In the genomic region with DNA sequence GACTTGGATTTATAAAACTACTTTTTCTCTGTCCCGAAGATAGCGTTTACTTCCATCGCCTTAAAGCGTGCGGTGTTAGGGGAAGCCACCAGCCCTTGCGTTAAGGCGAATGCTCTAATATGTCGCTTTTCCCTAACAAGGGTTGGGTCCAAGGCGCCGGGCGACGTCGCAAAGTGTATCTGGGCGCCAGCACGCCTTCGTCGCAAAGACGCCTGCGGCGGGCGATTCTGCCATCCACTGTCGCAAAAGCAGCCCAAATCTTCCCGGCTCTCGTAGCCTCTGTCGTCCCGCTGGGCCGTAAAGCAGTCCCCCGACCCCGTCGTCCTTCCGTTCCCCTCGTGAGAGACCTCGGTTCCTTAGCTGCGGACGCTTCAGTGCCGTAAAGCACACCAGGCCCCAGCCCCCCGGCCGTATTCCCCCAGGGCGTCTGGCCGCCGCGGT, we compare ENCODE assay signal across 8 mouse cellular contexts. TPM values are rescaled to one million over a fixed set of nuclear protein-coding genes. Genes with fewer than 3 reads are reported as not detected.
DNase-seq lines count a peak whose midpoint lies in the region; ATAC-seq and TF ChIP-seq lines count a peak whose summit lies in the region.

No protein-coding gene starts in this region.

- peaks cover 33% of the 10 kb centered on the region for H3K36me3 ChIP-seq in E14TG2a.4 (ENCODE audit: insufficient read depth, low read length)
- H3K36me3 ChIP-seq in forebrain, embryonic 11.5 days (ENCODE audit: control insufficient read depth, insufficient read depth, low read length) = peaks cover 8% of the 10 kb centered on the region; the same call in 1 of the 2 replicates
- H3K36me3 ChIP-seq in heart, embryonic 15.5 days = peaks cover 27% of the 10 kb centered on the region
- peaks cover 23% of the 10 kb centered on the region for H3K36me3 ChIP-seq in liver, embryonic 14.5 days (replicated peaks; ENCODE audit: control insufficient read depth, insufficient read depth, low read depth)
- peaks cover 22% of the 10 kb centered on the region for H3K36me3 ChIP-seq in stomach, embryonic 15.5 days

- peak overlapping the region; percentile 89 for H3K9ac ChIP-seq in forebrain, embryonic 11.5 days (ENCODE audit: low read length)
- H3K9ac ChIP-seq in heart, embryonic 15.5 days = peak overlapping the region; percentile 93
- peak overlapping the region; percentile 91 for H3K9ac ChIP-seq in liver, embryonic 14.5 days (replicated peaks)
- peak overlapping the region; percentile 83 for H3K9ac ChIP-seq in stomach, embryonic 15.5 days

- TF ChIP-seq EP300 in liver, embryonic 14.5 days (IDR thresholded peaks at IDR 0.05; ENCODE audit: low read depth) = no peak

- WGBS in forebrain, embryonic 11.5 days = under 1% methylated on average over 42 of the region's 42 CpGs
- WGBS in heart, embryonic 15.5 days = under 1% methylated on average over 42 of the region's 42 CpGs
- under 1% methylated on average over 42 of the region's 42 CpGs for whole genome bisulfite sequencing in liver, embryonic 14.5 days (ENCODE audit: insufficient replicate concordance)
- whole genome bisulfite sequencing in stomach, embryonic 15.5 days = under 1% methylated on average over 42 of the region's 42 CpGs

- no peak for TF ChIP-seq CTCF in E14TG2a.4 (conservative IDR thresholded peaks at IDR 0.05; ENCODE audit: low read length)
- no peak for TF ChIP-seq CTCF in liver, embryonic 14.5 days (IDR thresholded peaks at IDR 0.05; ENCODE audit: low read depth)

- H3K4me3 ChIP-seq in E14TG2a.4 (replicated peaks; ENCODE audit: low read length) = peak overlapping the region; percentile 93
- peak overlapping the region; percentile 96 for H3K4me3 ChIP-seq in forebrain, embryonic 11.5 days (ENCODE audit: low read depth, low read length)
- H3K4me3 ChIP-seq in heart, embryonic 15.5 days = peak overlapping the region; percentile 95
- peak overlapping the region; percentile 84 to 98 for H3K4me3 ChIP-seq in liver, embryonic 14.5 days (ENCODE audit: insufficient read depth in 1 of 2, low read depth in 2 of 2, low read length in 2 of 2)
- H3K4me3 ChIP-seq in stomach, embryonic 15.5 days (replicated peaks) = peak overlapping the region; percentile 84

- ATAC-seq in forebrain, embryonic 11.5 days (replicated peaks; ENCODE audit: low FRiP score) = peak; percentile 80
- peak; percentile 81 for ATAC-seq in heart, embryonic 15.5 days (replicated peaks; ENCODE audit: insufficient number of reproducible peaks, insufficient read depth, low FRiP score, low read depth)
- ATAC-seq in liver, embryonic 14.5 days (ENCODE audit: insufficient read depth) = peak; percentile 72
- peak; percentile 71 for ATAC-seq in stomach, embryonic 15.5 days (ENCODE audit: insufficient read depth, low FRiP score, low read depth)

- H3K4me1 ChIP-seq in E14TG2a.4 (replicated peaks; ENCODE audit: low read depth, low read length) = peaks cover 59% of the 10 kb centered on the region
- peaks cover 3% of the 10 kb centered on the region; the same call in 1 of the 2 replicates for H3K4me1 ChIP-seq in forebrain, embryonic 11.5 days (replicated peaks; ENCODE audit: control insufficient read depth, insufficient read depth, low read length)
- peaks cover 30% of the 10 kb centered on the region for H3K4me1 ChIP-seq in heart, embryonic 15.5 days (replicated peaks)
- peaks cover 7 to 13% of the 10 kb centered on the region in 2 experiments for H3K4me1 ChIP-seq in liver, embryonic 14.5 days (replicated peaks; ENCODE audit: control insufficient read depth in 2 of 2, insufficient read depth in 2 of 2, low read length in 1 of 2)
- H3K4me1 ChIP-seq in stomach, embryonic 15.5 days = peaks cover 25% of the 10 kb centered on the region

- peak overlapping the region; percentile 96 for H3K27ac ChIP-seq in forebrain, embryonic 11.5 days (ENCODE audit: low read depth, low read length)
- H3K27ac ChIP-seq in heart, embryonic 15.5 days = peak overlapping the region; percentile 99
- peak overlapping the region; percentile 82 for H3K27ac ChIP-seq in liver, embryonic 14.5 days
- H3K27ac ChIP-seq in stomach, embryonic 15.5 days = peak overlapping the region; percentile 97

- peak overlapping the region; percentile 93 for H3K4me2 ChIP-seq in forebrain, embryonic 11.5 days (ENCODE audit: low read depth, low read length, severe bottlenecking)
- peak overlapping the region; percentile 87 for H3K4me2 ChIP-seq in heart, embryonic 15.5 days
- peak overlapping the region; percentile 80 for H3K4me2 ChIP-seq in liver, embryonic 14.5 days (ENCODE audit: low read depth)
- H3K4me2 ChIP-seq in stomach, embryonic 15.5 days = peak overlapping the region; percentile 95

- peak; percentile 95 for DNase-seq in c-Kit-positive CD71-positive TER-119-negative erythroid progenitor cells, embryonic 14.5 days (ENCODE audit: low read depth)
- peak; percentile 97 for DNase-seq in forebrain, embryonic 11.5 days (ENCODE audit: low spot score)
- DNase-seq in kidney, postnatal 25 days = peak; percentile 94 to 99
- peak; percentile 87 to 95 (median 92) for DNase-seq in liver, embryonic 14.5 days (ENCODE audit: low read depth in 3 of 3, low spot score in 3 of 3)
- DNase-seq in neural tube, embryonic 10.5 days (ENCODE audit: extremely low spot score, low spot score) = peak; percentile 93

- peaks cover 8% of the 10 kb centered on the region; the same call in 1 of the 2 replicates for H3K27me3 ChIP-seq in E14TG2a.4 (ENCODE audit: insufficient read depth, low read length)
- H3K27me3 ChIP-seq in forebrain, embryonic 11.5 days (ENCODE audit: control insufficient read depth, insufficient read depth, low read length) = no peaks in the 10 kb centered on the region
- no peaks in the 10 kb centered on the region for H3K27me3 ChIP-seq in heart, embryonic 15.5 days
- H3K27me3 ChIP-seq in liver, embryonic 14.5 days (ENCODE audit: control insufficient read depth, insufficient read depth, low read length) = no peaks in the 10 kb centered on the region; the same call in 1 of the 2 replicates
- H3K27me3 ChIP-seq in stomach, embryonic 15.5 days (replicated peaks) = no peaks in the 10 kb centered on the region

- H3K9me3 ChIP-seq in E14TG2a.4 (ENCODE audit: low read length) = no peaks in the 10 kb centered on the region
- no peaks in the 10 kb centered on the region for H3K9me3 ChIP-seq in forebrain, embryonic 11.5 days (ENCODE audit: control insufficient read depth, low read length)
- H3K9me3 ChIP-seq in heart, embryonic 15.5 days (replicated peaks) = no peaks in the 10 kb centered on the region
- no peaks in the 10 kb centered on the region for H3K9me3 ChIP-seq in liver, embryonic 14.5 days (ENCODE audit: control insufficient read depth, low read length)
- H3K9me3 ChIP-seq in stomach, embryonic 15.5 days = no peaks in the 10 kb centered on the region

RNA-seq across cellular contexts. Expression of gene Neurl4, which starts 0.6 kb away (rescaled TPM):
- 16.4 and 23.0 TPM in 2 replicates for polyA plus RNA-seq in forebrain, embryonic 11.5 days (2014; fragmentation: Nextera tagmentation; extraction: Ambion mirVana)
- 5.2 and 7.0 TPM in 2 replicates for polyA plus RNA-seq in heart, embryonic 15.5 days (2015; fragmentation: Nextera tagmentation; extraction: Ambion mirVana)
- 13.1 and 20.5 TPM in 2 replicates for polyA plus RNA-seq in liver, embryonic 14.5 days (2012; rRNA removed)
- polyA plus RNA-seq in liver, embryonic 14.5 days (2014; fragmentation: Nextera tagmentation; extraction: Ambion mirVana) = 2.5 and 3.4 TPM in 2 replicates
- 7.2 and 8.0 TPM in 2 replicates for polyA plus RNA-seq in stomach, embryonic 15.5 days (2015; fragmentation: Nextera tagmentation; extraction: Ambion mirVana)

RNA-seq across cellular contexts. Expression of gene 2810408A11Rik, which starts 0.6 kb away (rescaled TPM):
- polyA plus RNA-seq in forebrain, embryonic 11.5 days (2014; fragmentation: Nextera tagmentation; extraction: Ambion mirVana) = 17.2 and 17.6 TPM in 2 replicates
- polyA plus RNA-seq in heart, embryonic 15.5 days (2015; fragmentation: Nextera tagmentation; extraction: Ambion mirVana) = 3.7 and 5.8 TPM in 2 replicates
- polyA plus RNA-seq in liver, embryonic 14.5 days (2012; rRNA removed) = 0.40 and 0.48 TPM in 2 replicates
- 0.93 and 1.7 TPM in 2 replicates for polyA plus RNA-seq in liver, embryonic 14.5 days (2014; fragmentation: Nextera tagmentation; extraction: Ambion mirVana)
- 7.5 and 10.4 TPM in 2 replicates for polyA plus RNA-seq in stomach, embryonic 15.5 days (2015; fragmentation: Nextera tagmentation; extraction: Ambion mirVana)

RNA-seq across cellular contexts. Expression of gene Acap1, which starts 6.1 kb away (rescaled TPM):
- polyA plus RNA-seq in forebrain, embryonic 11.5 days (2014; fragmentation: Nextera tagmentation; extraction: Ambion mirVana) = 0.52 and 0.75 TPM in 2 replicates
- 4.5 and 14.8 TPM in 2 replicates for polyA plus RNA-seq in heart, embryonic 15.5 days (2015; fragmentation: Nextera tagmentation; extraction: Ambion mirVana)
- polyA plus RNA-seq in liver, embryonic 14.5 days (2012; rRNA removed) = 2.7 and 2.8 TPM in 2 replicates
- 2.9 and 3.3 TPM in 2 replicates for polyA plus RNA-seq in liver, embryonic 14.5 days (2014; fragmentation: Nextera tagmentation; extraction: Ambion mirVana)
- polyA plus RNA-seq in stomach, embryonic 15.5 days (2015; fragmentation: Nextera tagmentation; extraction: Ambion mirVana) = 5.0 and 6.1 TPM in 2 replicates

RNA-seq across cellular contexts. Expression of gene Gps2, which starts 12.3 kb away (rescaled TPM):
- 99.2 and 106 TPM in 2 replicates for polyA plus RNA-seq in forebrain, embryonic 11.5 days (2014; fragmentation: Nextera tagmentation; extraction: Ambion mirVana)
- polyA plus RNA-seq in heart, embryonic 15.5 days (2015; fragmentation: Nextera tagmentation; extraction: Ambion mirVana) = 44.8 and 54.9 TPM in 2 replicates
- polyA plus RNA-seq in liver, embryonic 14.5 days (2012; rRNA removed) = 79.5 and 93.1 TPM in 2 replicates
- 82.7 and 91.2 TPM in 2 replicates for polyA plus RNA-seq in liver, embryonic 14.5 days (2014; fragmentation: Nextera tagmentation; extraction: Ambion mirVana)
- polyA plus RNA-seq in stomach, embryonic 15.5 days (2015; fragmentation: Nextera tagmentation; extraction: Ambion mirVana) = 66.2 and 69.1 TPM in 2 replicates

RNA-seq across cellular contexts. Expression of gene Kctd11, which starts 20.2 kb away (rescaled TPM):
- 2.9 and 3.0 TPM in 2 replicates for polyA plus RNA-seq in forebrain, embryonic 11.5 days (2014; fragmentation: Nextera tagmentation; extraction: Ambion mirVana)
- polyA plus RNA-seq in heart, embryonic 15.5 days (2015; fragmentation: Nextera tagmentation; extraction: Ambion mirVana) = 3.3 and 5.7 TPM in 2 replicates
- polyA plus RNA-seq in liver, embryonic 14.5 days (2012; rRNA removed) = 0.93 TPM in 2 replicates
- 0.53 and 1.00 TPM in 2 replicates for polyA plus RNA-seq in liver, embryonic 14.5 days (2014; fragmentation: Nextera tagmentation; extraction: Ambion mirVana)
- 7.8 and 9.2 TPM in 2 replicates for polyA plus RNA-seq in stomach, embryonic 15.5 days (2015; fragmentation: Nextera tagmentation; extraction: Ambion mirVana)

Comparison
In these comparisons a context has a peak if more than half of its experiments do, and no peak if none do; other contexts are left out.
1. Peak in every context shown above with its lines: DNase-seq, ATAC-seq, H3K4me3 ChIP-seq and H3K27ac ChIP-seq.